Mouse (Mus musculus): ENCODE measurements at regions not wholly inside any gene's neighbourhood (a gene's known extent, or its start where the extent isn't known, plus 50 kb on each side); places are given as distances from the start of the nearest gene placed in this dataset.
"Not testable (repeated sequence)": the region's sequence is repeated elsewhere in the genome, so short reads cannot be mapped to it uniquely, and the experiment has no call there.

GRCm38 (mm10) chr8:35089519-35089918 lies 676.1 kb upstream of the Gm19410 start:
- H3K27ac ChIP-seq (replicated peaks), result no peak overlapping the region

GRCm38 (mm10) chr8:35101701-35102100 lies 663.9 kb upstream of the Gm19410 start:
- Histone ChIP-seq H3K36me3 (no peaks in the 10 kb centered on the region), H3K27ac (replicated peaks) (no peak overlapping the region), H3K4me1 (peaks cover 26% of the 10 kb centered on the region), H3K9ac (no peak overlapping the region), H3K4me2 (no peak overlapping the region), H3K4me3 (no peak overlapping the region), H3K27me3 (replicated peaks) (no peaks in the 10 kb centered on the region), H3K9me3 (no peaks in the 10 kb centered on the region)
- WGBS, result 72% methylated on average over 5 of the region's 5 CpGs
- ATAC-seq (ENCODE audit: extremely low read depth, insufficient number of reproducible peaks, low FRiP score, low TSS enrichment), result no peak

More at GRCm38 (mm10) chr8:35089519-35089918, 676.1 kb upstream of the Gm19410 start:
- H3K4me2 ChIP-seq, result no peak overlapping the region
- no peak for ATAC-seq (ENCODE audit: extremely low read depth, insufficient number of reproducible peaks, low FRiP score, low TSS enrichment)
- 88% methylated on average over 8 of the region's 8 CpGs for WGBS
- H3K9me3 ChIP-seq, result no peaks in the 10 kb centered on the region
- H3K27me3 ChIP-seq (replicated peaks), result no peaks in the 10 kb centered on the region
- no peak overlapping the region for H3K4me3 ChIP-seq
- H3K36me3 ChIP-seq, result no peaks in the 10 kb centered on the region
- H3K4me1 ChIP-seq, result no peaks in the 10 kb centered on the region
- no peak overlapping the region for H3K9ac ChIP-seq

GRCm38 (mm10) chr8:35102102-35102501 lies 663.5 kb upstream of the Gm19410 start:
- not testable (repeated sequence) for H3K27me3 ChIP-seq (replicated peaks); H3K4me2 ChIP-seq; H3K36me3 ChIP-seq; H3K9me3 ChIP-seq; ATAC-seq (ENCODE audit: extremely low read depth, insufficient number of reproducible peaks, low FRiP score, low TSS enrichment); H3K9ac ChIP-seq; H3K4me3 ChIP-seq; H3K27ac ChIP-seq (replicated peaks)
- H3K4me1 ChIP-seq, result peaks cover 26% of the 10 kb centered on the region
- WGBS, result 24% methylated on average over 3 of the region's 3 CpGs

DNA sequence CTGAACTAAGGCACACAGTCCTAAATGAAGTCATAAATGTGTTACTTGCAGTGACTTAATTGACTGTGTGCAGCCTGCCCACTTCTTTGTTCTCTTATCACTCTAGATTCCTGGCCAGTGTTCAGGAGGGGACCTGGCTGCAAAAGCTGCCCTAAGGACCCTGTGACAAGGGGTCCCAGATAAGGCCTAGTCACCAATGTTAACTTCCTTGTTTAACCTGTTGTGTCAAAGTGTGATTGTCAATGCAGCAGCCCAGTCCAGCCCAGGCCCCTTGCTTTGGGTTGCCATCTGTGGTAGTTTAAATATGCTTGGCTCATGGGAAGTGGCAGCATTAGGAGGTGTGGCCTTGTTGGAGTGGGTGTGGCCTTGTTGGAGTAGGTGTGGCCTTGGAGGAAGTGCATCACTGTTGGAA lies 661.1 kb upstream of the Gm19410 start:
- not testable (repeated sequence) for H3K27me3 ChIP-seq (replicated peaks); ATAC-seq (ENCODE audit: extremely low read depth, insufficient number of reproducible peaks, low FRiP score, low TSS enrichment); H3K4me3 ChIP-seq; H3K36me3 ChIP-seq; H3K4me2 ChIP-seq; H3K9me3 ChIP-seq; H3K9ac ChIP-seq
- H3K4me1 ChIP-seq, result peaks cover 26% of the 10 kb centered on the region
- peak overlapping the region; percentile 54 for H3K27ac ChIP-seq (replicated peaks)

DNA sequence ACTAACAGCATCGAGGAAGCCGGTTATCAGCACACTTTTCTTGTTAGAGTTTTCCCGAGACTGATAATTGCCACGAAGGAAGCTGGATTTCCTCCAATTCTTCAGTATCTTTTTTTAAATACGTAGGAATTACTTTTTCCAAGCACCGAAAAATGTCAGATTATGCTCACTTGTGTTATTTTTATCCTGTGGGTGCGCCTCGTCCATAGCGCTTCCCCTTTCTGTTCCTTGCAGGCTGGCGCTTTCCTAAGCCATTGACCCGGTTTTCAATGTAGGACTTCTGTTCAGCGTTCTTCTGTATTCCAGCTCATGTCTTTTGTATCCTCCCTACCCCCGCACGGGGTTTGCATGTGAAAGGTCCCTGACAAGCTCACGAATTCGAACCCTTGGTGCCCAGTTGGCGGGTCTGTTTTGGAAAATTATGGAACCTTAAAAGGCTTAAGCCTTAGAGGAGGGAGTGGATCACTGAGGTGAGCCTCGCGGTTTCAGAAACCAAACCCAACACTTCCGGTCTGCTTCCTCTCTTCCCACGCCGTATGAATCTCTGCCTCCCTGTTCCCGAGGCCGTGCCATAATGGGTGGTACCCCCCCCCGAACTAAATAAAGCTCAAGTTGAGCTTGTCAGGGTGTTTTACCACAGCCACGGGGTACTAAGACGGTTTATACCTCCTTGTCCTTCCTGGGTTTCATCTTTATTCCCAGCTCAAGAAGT lies 655.9 kb upstream of the Gm19410 start:
- H3K9ac ChIP-seq, result no peak overlapping the region
- 57% methylated on average over 27 of the region's 27 CpGs for WGBS
- no peak overlapping the region for H3K4me3 ChIP-seq
- H3K4me2 ChIP-seq, result peak overlapping the region; percentile 40
- no peak overlapping the region for H3K27ac ChIP-seq (replicated peaks)
- no peak for ATAC-seq (ENCODE audit: extremely low read depth, insufficient number of reproducible peaks, low FRiP score, low TSS enrichment)
- no peaks in the 10 kb centered on the region for H3K9me3 ChIP-seq
- peaks cover 27% of the 10 kb centered on the region for H3K4me1 ChIP-seq
- no peaks in the 10 kb centered on the region for H3K27me3 ChIP-seq (replicated peaks)
- H3K36me3 ChIP-seq, result no peaks in the 10 kb centered on the region

GRCm38 (mm10) chr8:35110286-35110685 lies 655.3 kb upstream of the Gm19410 start:
- 87% methylated on average over 8 of the region's 8 CpGs for WGBS
- H3K27me3 ChIP-seq (replicated peaks), result no peaks in the 10 kb centered on the region
- H3K4me3 ChIP-seq, result no peak overlapping the region
- no peaks in the 10 kb centered on the region for H3K36me3 ChIP-seq
- H3K9ac ChIP-seq, result no peak overlapping the region
- ATAC-seq (ENCODE audit: extremely low read depth, insufficient number of reproducible peaks, low FRiP score, low TSS enrichment), result no peak
- no peak overlapping the region for H3K27ac ChIP-seq (replicated peaks)
- H3K4me1 ChIP-seq, result peaks cover 22% of the 10 kb centered on the region
- no peaks in the 10 kb centered on the region for H3K9me3 ChIP-seq
- no peak overlapping the region for H3K4me2 ChIP-seq

DNA sequence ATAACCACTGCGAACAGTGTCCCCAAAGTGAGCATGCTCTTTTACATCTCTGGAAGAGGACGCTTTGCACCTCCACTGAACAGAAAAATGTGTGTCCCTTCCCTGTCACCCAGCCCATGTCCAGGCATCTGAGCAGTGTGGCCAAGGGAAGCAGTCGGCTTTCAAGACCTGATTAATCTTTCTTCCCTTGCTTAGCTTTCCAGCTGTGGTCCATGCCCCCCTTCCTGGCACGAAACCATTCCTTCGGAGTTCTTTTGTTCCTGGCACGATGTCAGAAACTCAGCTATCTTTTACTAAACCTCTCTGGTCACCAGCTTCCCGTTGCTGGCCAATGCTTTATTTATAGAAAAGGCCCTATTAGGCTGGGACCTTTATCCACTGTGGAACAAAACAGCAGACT lies 654.5 kb upstream of the Gm19410 start:
- no peaks in the 10 kb centered on the region for H3K36me3 ChIP-seq
- peaks cover 22% of the 10 kb centered on the region for H3K4me1 ChIP-seq
- H3K27me3 ChIP-seq (replicated peaks), result no peaks in the 10 kb centered on the region
- no peak overlapping the region for H3K4me3 ChIP-seq
- no peak for ATAC-seq (ENCODE audit: extremely low read depth, insufficient number of reproducible peaks, low FRiP score, low TSS enrichment)
- 33% methylated on average over 7 of the region's 7 CpGs for WGBS
- no peak overlapping the region for H3K9ac ChIP-seq
- H3K4me2 ChIP-seq, result no peak overlapping the region
- peaks cover 3% of the 10 kb centered on the region; the same call in 1 of the 2 replicates for H3K9me3 ChIP-seq
- H3K27ac ChIP-seq (replicated peaks), result peak overlapping the region; percentile 49

- no peak for ATAC-seq (ENCODE audit: extremely low read depth, insufficient number of reproducible peaks, low FRiP score, low TSS enrichment)
- Histone ChIP-seq H3K36me3 (no peaks in the 10 kb centered on the region), H3K4me3 (no peak overlapping the region), H3K4me2 (no peak overlapping the region), H3K27me3 (replicated peaks) (no peaks in the 10 kb centered on the region), H3K9me3 (peaks cover 3% of the 10 kb centered on the region; the same call in 1 of the 2 replicates), H3K4me1 (peaks cover 22% of the 10 kb centered on the region), H3K9ac (no peak overlapping the region), H3K27ac (replicated peaks) (no peak overlapping the region)
- WGBS, result 81% methylated on average over 7 of the region's 7 CpGs
Observed at GRCm38 (mm10) chr8:35112591-35113265, 652.9 kb upstream of the Gm19410 start.

- H3K4me2 ChIP-seq, result no peak overlapping the region
- H3K27ac ChIP-seq (replicated peaks), result no peak overlapping the region
- WGBS, result 63% methylated on average over 10 of the region's 10 CpGs
- H3K9ac ChIP-seq, result no peak overlapping the region; the same call in 1 of the 2 replicates
- H3K9me3 ChIP-seq, result peaks cover 3% of the 10 kb centered on the region; the same call in 1 of the 2 replicates
- H3K4me3 ChIP-seq, result no peak overlapping the region
- H3K27me3 ChIP-seq (replicated peaks), result no peaks in the 10 kb centered on the region
- H3K4me1 ChIP-seq, result peaks cover 22% of the 10 kb centered on the region
- no peaks in the 10 kb centered on the region for H3K36me3 ChIP-seq
- ATAC-seq (ENCODE audit: extremely low read depth, insufficient number of reproducible peaks, low FRiP score, low TSS enrichment), result no peak
Observed at GRCm38 (mm10) chr8:35114031-35114430, 651.6 kb upstream of the Gm19410 start.

DNA sequence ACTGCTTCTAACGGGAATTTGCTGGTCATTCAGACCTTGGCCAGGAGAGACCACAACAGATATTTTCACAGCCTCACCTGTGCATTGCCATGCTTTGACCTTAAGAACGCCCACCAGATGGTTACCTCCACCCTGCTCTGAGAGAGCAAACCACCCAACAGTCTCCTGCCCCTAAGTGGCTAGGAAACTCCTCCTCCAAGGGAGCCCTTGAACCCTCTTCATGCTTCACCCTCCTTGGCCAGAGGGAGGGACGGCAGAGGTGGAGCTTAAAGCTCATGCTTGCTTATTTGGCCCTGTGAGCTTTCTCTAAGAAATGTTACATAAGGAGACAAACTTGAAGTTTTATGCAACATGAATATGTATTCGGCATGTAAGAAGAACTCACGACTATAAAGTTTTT lies 645.0 kb upstream of the Gm19410 start:
- no peak overlapping the region for H3K9ac ChIP-seq
- H3K4me1 ChIP-seq, result peaks cover 12% of the 10 kb centered on the region
- H3K4me3 ChIP-seq, result no peak overlapping the region
- H3K27me3 ChIP-seq (replicated peaks), result no peaks in the 10 kb centered on the region
- 64% methylated on average over 5 of the region's 5 CpGs for WGBS
- H3K4me2 ChIP-seq, result no peak overlapping the region
- H3K9me3 ChIP-seq, result peaks cover 2% of the 10 kb centered on the region; the same call in 1 of the 2 replicates
- H3K36me3 ChIP-seq, result no peaks in the 10 kb centered on the region
- ATAC-seq (ENCODE audit: extremely low read depth, insufficient number of reproducible peaks, low FRiP score, low TSS enrichment), result no peak
- no peak overlapping the region for H3K27ac ChIP-seq (replicated peaks)

DNA sequence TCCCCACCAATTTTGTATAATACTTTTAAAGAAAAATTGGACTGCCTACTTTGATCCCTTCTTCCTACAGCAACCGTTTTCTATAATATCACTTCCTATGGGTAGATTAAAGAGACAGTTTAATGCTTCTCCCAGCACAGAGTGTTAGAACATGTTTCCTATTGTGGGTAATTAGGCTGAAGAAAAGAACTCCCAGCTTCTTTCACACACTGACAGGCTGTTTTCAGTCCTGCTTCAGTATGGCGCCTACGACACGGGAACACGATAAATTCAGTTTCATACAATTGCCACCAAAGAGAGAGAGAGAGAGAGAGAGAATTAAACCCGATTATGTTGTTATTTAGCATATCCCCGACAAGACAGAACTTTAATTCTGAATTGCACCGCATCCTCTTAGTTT lies 644.5 kb upstream of the Gm19410 start:
- Histone ChIP-seq H3K27me3 (replicated peaks) (no peaks in the 10 kb centered on the region), H3K9ac (no peak overlapping the region), H3K4me3 (no peak overlapping the region), H3K4me2 (no peak overlapping the region), H3K36me3 (no peaks in the 10 kb centered on the region), H3K9me3 (no peaks in the 10 kb centered on the region), H3K27ac (replicated peaks) (no peak overlapping the region), H3K4me1 (peaks cover 12% of the 10 kb centered on the region)
- 85% methylated on average over 8 of the region's 8 CpGs for WGBS
- ATAC-seq (ENCODE audit: extremely low read depth, insufficient number of reproducible peaks, low FRiP score, low TSS enrichment), result no peak

DNA sequence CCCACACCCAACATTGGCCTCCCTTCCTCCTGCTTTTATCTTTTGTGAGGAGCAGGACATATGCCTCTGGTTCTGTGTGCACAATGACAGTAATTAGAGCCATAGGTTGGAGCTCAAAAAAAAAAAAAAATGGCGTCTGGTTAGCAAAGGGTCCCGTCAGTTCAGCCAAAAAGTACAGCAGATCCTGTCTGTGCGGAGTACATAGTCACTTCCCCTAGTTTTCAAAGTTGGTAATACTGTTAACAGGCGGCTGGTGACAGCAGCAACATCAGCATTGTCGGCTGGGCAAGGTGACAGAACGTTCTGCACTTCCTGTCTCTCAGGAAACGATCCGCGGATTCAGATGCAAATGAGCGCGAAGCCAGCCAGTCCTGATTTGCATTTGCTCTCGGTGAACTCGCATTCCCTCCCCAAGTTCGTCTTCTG lies 642.4 kb upstream of the Gm19410 start:
- H3K4me1 ChIP-seq, result peaks cover 26% of the 10 kb centered on the region
- no peak for ATAC-seq (ENCODE audit: extremely low read depth, insufficient number of reproducible peaks, low FRiP score, low TSS enrichment)
- H3K27me3 ChIP-seq (replicated peaks), result no peaks in the 10 kb centered on the region
- H3K9me3 ChIP-seq, result no peaks in the 10 kb centered on the region
- 0 out of 2 replicates have a peak overlapping the region, but pooled peaks have one; percentile 33 for H3K27ac ChIP-seq (replicated peaks)
- H3K4me3 ChIP-seq, result peak overlapping the region; percentile 34
- peak overlapping the region; percentile 38; the same call in 1 of the 2 replicates for H3K9ac ChIP-seq
- no peaks in the 10 kb centered on the region for H3K36me3 ChIP-seq
- 6% methylated on average over 14 of the region's 14 CpGs for WGBS
- H3K4me2 ChIP-seq, result peak overlapping the region; percentile 65
